Mouse (Mus musculus): ENCODE data around the gene Slf2. TPM values are rescaled to one million over a fixed set of nuclear protein-coding genes. Genes with fewer than 3 reads are reported as not detected.

Gene Slf2
- polyA plus RNA-seq, 1 experiment: 6.6 TPM

DNA sequence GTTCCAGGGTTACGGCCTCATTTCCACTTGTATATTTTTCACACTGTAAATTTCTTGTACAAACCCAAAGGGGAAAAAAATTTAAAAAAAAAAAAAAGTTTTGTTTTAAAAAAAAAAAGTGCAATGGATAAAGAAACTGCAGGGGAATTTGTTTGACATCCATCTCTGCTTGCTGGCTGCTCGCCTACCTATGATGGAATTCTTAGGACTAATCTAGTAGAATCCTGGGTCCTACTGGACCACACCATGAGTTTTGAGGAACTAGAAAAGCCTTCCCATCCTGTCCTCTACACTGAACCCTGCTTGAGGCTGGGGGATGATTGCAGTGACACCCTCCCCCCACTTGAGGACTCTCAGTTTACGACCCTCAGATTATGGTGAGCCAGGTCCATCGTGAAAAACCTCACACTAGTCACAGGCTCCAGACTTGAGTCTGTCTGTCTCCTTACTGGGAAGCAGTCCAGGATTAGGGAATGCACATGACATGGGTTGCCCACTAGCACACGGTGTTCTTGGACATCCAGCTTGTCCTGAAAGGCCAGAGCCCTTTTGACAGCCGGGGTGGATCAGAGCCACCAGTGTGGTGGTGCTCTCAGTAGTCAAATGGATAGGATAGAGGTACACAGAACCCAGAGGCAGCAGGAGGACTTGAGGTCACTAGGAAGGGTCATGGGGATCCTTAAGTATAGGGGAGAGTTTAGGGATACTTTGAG, 96.2 kb downstream of the Slf2 start:
- TF ChIP-seq POLR2A (IDR thresholded peaks at IDR 0.05; ENCODE audit: insufficient read length, low read depth) (no peak), E2F4 (IDR thresholded peaks at IDR 0.05; ENCODE audit: insufficient read depth) (no peak), POLR2AphosphoS2 (IDR thresholded peaks at IDR 0.05; ENCODE audit: insufficient read length, low read depth) (peak; percentile 69), TCF12 (IDR thresholded peaks at IDR 0.05; ENCODE audit: insufficient read depth, poor library complexity, severe bottlenecking) (no peak)
- Histone ChIP-seq H3K4me2 (ENCODE audit: low read depth) (no peak overlapping the region), H3K36me3 (ENCODE audit: control insufficient read depth, insufficient read depth) (peaks cover 5% of the 10 kb centered on the region), H3ac (ENCODE audit: control insufficient read depth, insufficient read length) (no peak overlapping the region), H3K27me3 (ENCODE audit: control insufficient read depth, insufficient read depth, insufficient read length) (no peaks in the 10 kb centered on the region), H3K79me2 (ENCODE audit: control insufficient read depth, insufficient read depth) (peaks cover 7% of the 10 kb centered on the region), H3K4me3 (no peak overlapping the region)

DNA sequence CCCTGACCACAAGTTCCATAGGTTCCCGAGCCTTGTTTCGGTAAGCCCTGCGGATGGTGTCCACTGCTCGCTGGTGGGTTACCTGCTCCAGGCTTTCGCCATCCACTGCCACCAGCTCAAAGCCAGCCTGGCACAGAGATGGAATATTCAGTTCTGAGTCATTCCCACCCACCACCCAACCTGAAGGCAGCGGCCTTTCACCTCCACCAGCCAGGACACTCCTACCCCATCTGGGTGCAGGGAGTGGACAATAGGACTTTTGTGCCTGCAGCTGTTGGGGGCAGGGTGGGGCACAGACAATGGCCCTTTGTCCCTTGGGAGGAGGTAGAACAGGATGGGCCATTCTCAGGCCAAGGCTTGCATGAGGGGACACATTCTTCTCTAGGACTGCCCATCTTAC, 96.9 kb downstream of the Slf2 start:
- no peak overlapping the region for H3K4me2 ChIP-seq (ENCODE audit: low read depth)
- H3ac ChIP-seq (ENCODE audit: control insufficient read depth, insufficient read length): no peak overlapping the region
- TF ChIP-seq REST (IDR thresholded peaks at IDR 0.05; ENCODE audit: insufficient read depth, insufficient read length) (no peak), POLR2AphosphoS2 (IDR thresholded peaks at IDR 0.05; ENCODE audit: insufficient read length, low read depth) (peak; percentile 59)
- H3K36me3 ChIP-seq (ENCODE audit: control insufficient read depth, insufficient read depth): peaks cover 5% of the 10 kb centered on the region
- no peaks in the 10 kb centered on the region for H3K79me2 ChIP-seq (ENCODE audit: control insufficient read depth, insufficient read depth)
- H3K4me3 ChIP-seq: no peak overlapping the region
- H3K27me3 ChIP-seq (ENCODE audit: control insufficient read depth, insufficient read depth, insufficient read length): no peaks in the 10 kb centered on the region

DNA sequence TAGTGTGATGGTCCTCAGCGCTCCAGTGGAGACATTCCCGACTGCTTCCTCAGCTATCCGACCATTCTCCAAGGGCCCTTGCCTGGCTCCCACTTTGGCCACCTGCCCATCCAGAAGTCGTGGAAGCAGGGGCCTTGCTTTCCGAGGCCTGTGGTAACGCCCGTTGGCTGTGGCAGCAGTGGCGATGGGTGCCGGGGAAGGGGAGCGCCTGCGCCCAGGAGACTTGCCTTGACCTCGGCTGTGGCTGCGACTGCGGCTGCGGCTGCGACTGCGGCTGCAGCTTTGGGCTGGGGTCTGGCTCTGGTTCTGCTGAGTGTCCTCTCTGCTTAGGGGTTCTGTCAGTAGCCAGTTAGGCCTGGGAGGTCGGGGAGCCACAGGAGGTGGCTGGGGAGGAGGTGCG, 97.8 kb downstream of the Slf2 start:
- TF ChIP-seq MAX (IDR thresholded peaks at IDR 0.05; ENCODE audit: low read depth) (no peak), POLR2A (IDR thresholded peaks at IDR 0.05; ENCODE audit: insufficient read length, low read depth) (peak; percentile 43), REST (IDR thresholded peaks at IDR 0.05; ENCODE audit: insufficient read depth, insufficient read length) (no peak), MYOG (IDR thresholded peaks at IDR 0.05; ENCODE audit: control insufficient read depth in 1 of 3, insufficient read depth in 1 of 3, insufficient read length in 2 of 3, low read depth in 2 of 3) (no peak), POLR2AphosphoS2 (IDR thresholded peaks at IDR 0.05; ENCODE audit: insufficient read length, low read depth) (peak; percentile 68)
- Histone ChIP-seq H3K79me2 (ENCODE audit: control insufficient read depth, insufficient read depth) (no peaks in the 10 kb centered on the region), H3K4me3 (no peak overlapping the region), H3K27me3 (ENCODE audit: control insufficient read depth, insufficient read depth, insufficient read length) (no peaks in the 10 kb centered on the region), H3K4me2 (ENCODE audit: low read depth) (no peak overlapping the region), H3K36me3 (ENCODE audit: control insufficient read depth, insufficient read depth) (peaks cover 5% of the 10 kb centered on the region), H3ac (ENCODE audit: control insufficient read depth, insufficient read length) (no peak overlapping the region)

DNA sequence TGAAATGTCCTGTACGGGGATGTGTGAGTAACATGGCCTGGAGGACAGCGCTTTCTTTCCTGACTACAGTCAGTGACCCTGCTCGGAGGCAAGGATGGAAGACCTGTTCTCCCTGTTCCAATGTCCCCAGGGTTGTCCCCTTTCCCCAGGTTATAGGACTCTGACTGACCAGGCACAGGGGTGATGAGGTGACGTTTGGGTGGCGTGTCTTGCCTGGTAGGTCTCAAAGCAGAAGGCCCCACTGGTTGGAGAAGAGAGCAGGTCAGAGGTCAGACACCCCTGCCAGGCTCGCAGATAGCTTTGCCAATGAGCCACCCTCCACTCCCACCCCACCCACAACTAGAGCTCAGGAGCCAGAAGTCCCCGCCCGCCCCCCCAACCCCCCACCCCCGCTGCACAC, 98.6 kb downstream of the Slf2 start:
- H3K27me3 ChIP-seq (ENCODE audit: control insufficient read depth, insufficient read depth, insufficient read length): no peaks in the 10 kb centered on the region
- H3K79me2 ChIP-seq (ENCODE audit: control insufficient read depth, insufficient read depth): no peaks in the 10 kb centered on the region
- H3K36me3 ChIP-seq (ENCODE audit: control insufficient read depth, insufficient read depth): peaks cover 5% of the 10 kb centered on the region
- H3K4me3 ChIP-seq: no peak overlapping the region
- no peak overlapping the region for H3ac ChIP-seq (ENCODE audit: control insufficient read depth, insufficient read length)
- H3K4me2 ChIP-seq (ENCODE audit: low read depth): no peak overlapping the region
- TF ChIP-seq USF1 (IDR thresholded peaks at IDR 0.05; ENCODE audit: low read depth) (no peak), MYOD1 (IDR thresholded peaks at IDR 0.05; ENCODE audit: control insufficient read depth in 1 of 3, insufficient read length in 2 of 3, low read depth in 2 of 3) (no peak)

DNA sequence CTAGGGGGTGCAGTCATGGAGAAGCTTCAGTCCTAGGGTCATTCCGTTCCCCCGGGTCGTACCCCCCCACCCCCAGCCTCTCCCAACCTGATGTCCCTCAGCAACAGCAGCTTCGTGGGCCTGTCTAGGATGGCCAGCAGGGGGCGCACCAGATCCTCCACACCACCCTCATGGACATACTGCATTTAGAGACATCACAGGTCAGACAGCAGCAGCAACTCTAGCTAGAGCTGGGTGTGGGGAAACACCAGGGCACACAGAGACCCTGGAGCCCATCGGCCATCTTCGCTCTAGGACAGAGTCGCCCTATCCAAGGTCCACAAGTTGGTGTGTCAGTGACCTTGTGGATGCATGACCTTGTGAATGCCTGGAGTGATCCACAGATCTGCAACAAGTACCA, 99.2 kb downstream of the Slf2 start:
- Histone ChIP-seq H3ac (ENCODE audit: control insufficient read depth, insufficient read length) (no peak overlapping the region), H3K4me3 (no peak overlapping the region), H3K27me3 (ENCODE audit: control insufficient read depth, insufficient read depth, insufficient read length) (no peaks in the 10 kb centered on the region), H3K79me2 (ENCODE audit: control insufficient read depth, insufficient read depth) (no peaks in the 10 kb centered on the region), H3K36me3 (ENCODE audit: control insufficient read depth, insufficient read depth) (peaks cover 5% of the 10 kb centered on the region), H3K4me2 (ENCODE audit: low read depth) (no peak overlapping the region)
- TF ChIP-seq MAX (IDR thresholded peaks at IDR 0.05; ENCODE audit: low read depth) (no peak), POLR2AphosphoS2 (IDR thresholded peaks at IDR 0.05; ENCODE audit: insufficient read length, low read depth) (peak; percentile 53)

DNA sequence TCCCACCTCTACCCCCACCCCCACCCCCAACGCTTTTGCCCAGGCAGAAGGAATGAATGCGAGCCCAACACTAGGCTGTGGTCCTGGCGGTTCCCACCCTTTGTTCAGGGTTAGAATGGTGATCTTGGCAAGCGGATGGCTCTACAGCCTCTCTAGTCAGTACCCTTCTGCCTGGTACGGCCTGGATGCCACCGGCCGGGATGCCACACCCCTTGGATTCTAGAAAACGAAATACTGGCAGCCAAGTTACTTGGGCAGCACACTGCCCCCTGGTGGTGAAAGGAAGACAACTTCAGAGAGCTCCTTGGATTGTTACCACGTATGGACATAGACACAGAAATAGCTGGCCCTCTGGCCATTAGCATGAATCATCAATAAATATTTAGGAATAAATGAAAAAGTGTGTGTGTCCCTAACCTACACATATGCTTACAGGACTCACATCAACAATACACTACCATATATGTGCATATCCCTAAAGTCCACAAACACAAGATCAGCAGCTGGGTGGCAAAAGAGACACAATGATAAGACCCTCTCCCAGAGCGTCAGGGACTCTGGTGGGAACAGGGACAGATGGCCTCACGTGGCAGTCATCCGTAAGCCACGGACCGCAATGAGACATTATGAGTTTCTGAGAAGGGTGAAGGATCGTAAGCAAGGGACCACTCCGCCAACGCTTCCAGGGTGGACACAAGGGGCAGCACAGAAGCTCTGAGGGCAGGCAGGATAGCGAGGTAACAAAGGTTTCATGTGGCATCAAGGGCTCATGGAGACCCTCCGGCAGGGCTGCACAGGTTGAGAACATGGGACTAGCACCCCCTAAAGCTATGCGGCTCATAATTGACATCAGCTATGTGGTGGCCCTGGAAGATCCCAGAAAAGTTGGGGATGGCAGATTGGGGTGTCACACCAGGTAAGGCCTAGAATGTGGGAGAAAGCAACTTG, 100.1 kb downstream of the Slf2 start:
- H3K4me3 ChIP-seq: no peak overlapping the region
- no peaks in the 10 kb centered on the region for H3K79me2 ChIP-seq (ENCODE audit: control insufficient read depth, insufficient read depth)

More for the DNA sequence above, 100.1 kb downstream of the Slf2 start:
- no peak overlapping the region for H3ac ChIP-seq (ENCODE audit: control insufficient read depth, insufficient read length)
- peak overlapping the region; percentile 26 for H3K4me2 ChIP-seq (ENCODE audit: low read depth)
- TF ChIP-seq POLR2A (IDR thresholded peaks at IDR 0.05; ENCODE audit: insufficient read length, low read depth) (no peak), E2F4 (IDR thresholded peaks at IDR 0.05; ENCODE audit: insufficient read depth) (no peak), CEBPB (IDR thresholded peaks at IDR 0.05; ENCODE audit: insufficient read depth, poor library complexity, severe bottlenecking) (no peak), MYOD1 (IDR thresholded peaks at IDR 0.05; ENCODE audit: control insufficient read depth in 1 of 3, insufficient read length in 2 of 3, low read depth in 2 of 3) (no peak)
- no peaks in the 10 kb centered on the region for H3K27me3 ChIP-seq (ENCODE audit: control insufficient read depth, insufficient read depth, insufficient read length)
- peaks cover 5% of the 10 kb centered on the region for H3K36me3 ChIP-seq (ENCODE audit: control insufficient read depth, insufficient read depth)
